Mouse (Mus musculus) CH12.LX (cell line): ENCODE data around the gene Astn2.

Experiments
- CTCF ChIP-seq, 2 experiments: IDR thresholded peaks in 1 of 2; conservative IDR thresholded peaks in 1 of 2; 2 replicates each; pipeline ENCODE4 v1.5.1; 2011 to 2012; ENCODE audit warnings: low read depth in 2 of 2, low read length in 2 of 2, improper control_type of control experiment in 1 of 2, inconsistent platforms in 1 of 2, mild to moderate bottlenecking in 1 of 2, moderate library complexity in 1 of 2
- ELF1 ChIP-seq: IDR thresholded peaks from 2 replicates; pipeline ENCODE4 v1.6.1; 2014; ENCODE audit warnings: low read depth, mild to moderate bottlenecking, inconsistent platforms, low read length, improper control_type of control experiment
- EP300 ChIP-seq: IDR thresholded peaks from 2 replicates; pipeline ENCODE4 v1.6.1; 2011; ENCODE audit warnings: low read length, improper control_type of control experiment
- KAT2A ChIP-seq: IDR thresholded peaks from 2 replicates; pipeline ENCODE4 v1.6.1; 2012; ENCODE audit warnings: low read length, improper control_type of control experiment, inconsistent platforms; ENCODE audit not compliant: insufficient replicate concordance
- MAX ChIP-seq: IDR thresholded peaks from 2 replicates; pipeline ENCODE4 v1.6.1; 2011; ENCODE audit warnings: low read length, improper control_type of control experiment
- POLR2A ChIP-seq: IDR thresholded peaks from 2 replicates; pipeline ENCODE4 v1.6.1; 2011; ENCODE audit warnings: low read depth, mild to moderate bottlenecking, improper control_type of control experiment, low read length
- SIN3A ChIP-seq: IDR thresholded peaks from 2 replicates; pipeline ENCODE4 v1.6.1; 2012; ENCODE audit warnings: low read length, improper control_type of control experiment, inconsistent platforms
- ZC3H11A ChIP-seq: IDR thresholded peaks from 2 replicates; pipeline ENCODE4 v1.6.1; 2012; ENCODE audit warnings: low read depth, mild to moderate bottlenecking, inconsistent platforms, low read length, improper control_type of control experiment
- ZMIZ1 ChIP-seq: IDR thresholded peaks from 2 replicates; pipeline ENCODE4 v1.6.1; 2012; ENCODE audit warnings: low read depth, mild to moderate bottlenecking, inconsistent platforms, low read length, improper control_type of control experiment

GRCm38 (mm10) chr4:65831872-65832271, 572.5 kb downstream of the Astn2 start:
- TF ChIP-seq KAT2A (no peak), POLR2A (no peak), ZMIZ1 (no peak), MAX (no peak), ZC3H11A (no peak), EP300 (no peak), CTCF (conservative IDR thresholded peaks at IDR 0.05 in 1 of 2, IDR thresholded peaks at IDR 0.05 in 1 of 2; ENCODE audit: low read depth in 2 of 2, low read length in 2 of 2) (no peak), SIN3A (no peak), ELF1 (no peak)
